Mouse (Mus musculus) kidney, embryonic 15.5 days (tissue): ENCODE measurements around the gene Bace1. TPM values are rescaled to one million over a fixed set of nuclear protein-coding genes. Genes with fewer than 3 reads are reported as not detected.

Experiments used
- ATAC-seq: fragments of 200-750 bp; cut with Nextera tagmentation; replicated peaks from 2 replicates; pipeline ENCODE4 v1.8.0; 2017; ENCODE audit warnings: moderate TSS enrichment; ENCODE audit not compliant: low FRiP score
- H3K27ac ChIP-seq: fragments of 300-500 bp; sonication (generic); 2 replicates; pipeline ENCODE4 v1.5.1; 2015; ENCODE audit warnings: mild to moderate bottlenecking, inconsistent platforms
- H3K27me3 ChIP-seq: fragments of 300-500 bp; sonication (generic); 2 replicates; pipeline ENCODE4 v1.6.1; 2015; ENCODE audit warnings: inconsistent platforms
- H3K36me3 ChIP-seq: fragments of 300-500 bp; sonication (generic); 2 replicates; pipeline ENCODE4 v1.6.1; 2015; ENCODE audit warnings: inconsistent platforms
- H3K4me1 ChIP-seq: fragments of 300-500 bp; sonication (generic); 2 replicates; pipeline ENCODE4 v1.6.1; 2015; ENCODE audit warnings: inconsistent platforms
- H3K4me2 ChIP-seq: fragments of 300-500 bp; sonication (generic); 2 replicates; pipeline ENCODE4 v1.6.1; 2015; ENCODE audit warnings: moderate library complexity, mild to moderate bottlenecking, inconsistent platforms
- H3K4me3 ChIP-seq: fragments of 300-500 bp; sonication (generic); replicated peaks from 2 replicates; pipeline ENCODE4 v1.5.1; 2015; ENCODE audit warnings: mild to moderate bottlenecking, inconsistent platforms
- H3K9ac ChIP-seq: fragments of 300-500 bp; sonication (generic); 2 replicates; pipeline ENCODE4 v1.6.1; 2015; ENCODE audit warnings: mild to moderate bottlenecking, inconsistent platforms
- H3K9me3 ChIP-seq: fragments of 300-500 bp; sonication (generic); replicated peaks from 2 replicates; pipeline ENCODE4 v1.6.1; 2016; ENCODE audit warnings: inconsistent platforms
- WGBS: fragments of 180-500 bp; shearing (Covaris S2); methylation state at CpG from one replicate; pipeline ENCODE4 v1.1.7; 2015; ENCODE audit warnings: mixed read lengths; 5-methylcytosine and 5-hydroxymethylcytosine counted together
- polyA plus RNA-seq: library from polyadenylated mRNA; unstranded; fragments of >200 nt; fragmentation: Nextera tagmentation; extraction: Ambion mirVana; gene quantifications from 2 replicates; pipeline ENCODE4 v1.2.1, GENCODE M21; 2015

Gene Bace1
- polyA plus RNA-seq, 1 experiment from 2014 or later: 33.9 TPM

DNA sequence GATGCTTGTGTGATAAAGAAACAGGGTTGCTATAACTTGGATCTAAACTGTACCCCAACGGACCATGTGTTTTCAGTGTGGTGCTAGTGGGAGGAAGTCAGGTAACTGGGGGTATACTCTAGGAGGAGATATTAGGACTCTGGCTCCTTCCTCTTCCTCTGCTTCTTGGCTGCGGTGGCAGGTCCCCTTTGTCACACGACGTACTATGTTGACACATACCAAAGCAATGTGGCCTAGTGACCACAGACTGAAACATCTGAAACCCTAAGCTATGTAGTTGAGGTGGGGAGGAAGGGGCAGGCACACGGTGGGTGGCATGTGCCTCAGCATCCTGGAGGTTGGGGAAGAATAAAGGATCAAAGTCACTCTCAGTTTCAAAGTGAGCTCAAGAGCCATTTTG, 12.9 kb downstream of the Bace1 start:
- Histone ChIP-seq H3K27ac (peak overlapping the region; percentile 89), H3K9me3 (no peaks in the 10 kb centered on the region), H3K36me3 (peaks cover 26% of the 10 kb centered on the region), H3K4me2 (no peak overlapping the region), H3K9ac (no peak overlapping the region), H3K27me3 (no peaks in the 10 kb centered on the region), H3K4me1 (peaks cover 37% of the 10 kb centered on the region), H3K4me3 (no peak overlapping the region)
- 56% methylated on average over 5 of the region's 5 CpGs for WGBS
- ATAC-seq: no peak

DNA sequence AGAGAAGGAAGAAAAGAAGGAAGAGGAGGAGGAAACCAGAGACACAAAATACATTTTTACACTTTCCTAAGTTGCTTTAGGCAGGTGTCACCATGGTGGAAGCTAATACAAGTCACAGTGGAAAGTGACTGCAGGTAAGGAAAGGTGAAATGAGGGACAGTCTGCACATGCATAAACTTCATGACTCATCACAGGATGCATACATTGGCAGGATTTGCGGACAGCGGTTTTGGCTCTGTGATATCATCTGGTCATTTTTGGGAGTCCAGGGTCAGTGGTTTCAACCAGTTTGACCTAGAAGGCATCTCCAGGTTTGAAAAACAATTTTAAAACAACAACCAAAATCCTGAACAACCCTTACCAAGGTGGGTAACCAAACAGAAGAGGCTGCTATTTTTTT, 13.4 kb downstream of the Bace1 start:
- WGBS: 92% methylated on average over 2 of the region's 2 CpGs
- peaks cover 30% of the 10 kb centered on the region for H3K36me3 ChIP-seq
- no peaks in the 10 kb centered on the region for H3K27me3 ChIP-seq
- ATAC-seq: no peak
- H3K9ac ChIP-seq: no peak overlapping the region
- H3K27ac ChIP-seq: peak overlapping the region; percentile 89; the same call in 1 of the 2 replicates
- H3K4me3 ChIP-seq: no peak overlapping the region
- no peak overlapping the region for H3K4me2 ChIP-seq
- H3K4me1 ChIP-seq: peaks cover 37% of the 10 kb centered on the region
- H3K9me3 ChIP-seq: no peaks in the 10 kb centered on the region

DNA sequence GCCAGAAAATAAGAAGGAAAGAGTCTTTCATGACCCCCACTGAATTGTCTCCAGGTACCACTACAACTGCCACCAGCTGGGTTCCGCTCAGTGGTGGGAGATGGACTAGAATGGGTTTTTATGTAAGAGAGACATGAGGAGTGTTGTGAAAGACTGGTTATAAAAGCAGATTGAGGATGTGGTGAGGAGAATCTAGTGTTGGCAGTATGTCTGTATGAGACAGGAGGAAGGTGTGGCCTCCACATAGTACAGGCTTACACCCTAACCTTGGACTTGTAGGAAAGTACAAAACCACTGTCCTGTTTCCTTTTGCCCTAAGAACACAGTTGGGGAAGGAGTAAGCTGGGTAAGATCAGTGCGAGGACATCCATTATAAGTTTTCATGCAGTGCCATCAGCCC, 15.3 kb downstream of the Bace1 start:
- 94% methylated on average over 2 of the region's 2 CpGs for WGBS

DNA sequence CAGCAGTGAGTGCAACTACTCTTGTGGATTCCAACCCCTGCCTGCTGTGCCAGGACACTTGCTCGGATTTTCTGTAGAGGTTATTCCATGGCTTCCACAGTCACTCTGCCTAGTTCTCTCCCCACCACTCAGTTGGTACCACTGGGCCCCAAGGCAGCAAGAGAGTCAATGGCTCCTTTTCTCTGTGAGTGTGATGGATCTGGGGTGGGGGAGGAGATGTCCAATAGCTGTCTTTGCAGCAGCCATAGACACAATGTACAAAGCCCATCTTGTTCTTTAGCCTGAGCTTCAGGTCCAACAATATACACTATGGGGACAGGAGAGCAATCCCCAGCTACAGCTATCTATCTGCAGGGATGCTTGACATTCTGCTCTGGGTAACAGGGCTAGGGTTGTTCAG, 15.8 kb downstream of the Bace1 start:
- WGBS: 92% methylated on average over 1 of the region's 1 CpGs
- H3K9me3 ChIP-seq: no peaks in the 10 kb centered on the region
- H3K4me3 ChIP-seq: no peak overlapping the region
- H3K27me3 ChIP-seq: no peaks in the 10 kb centered on the region
- no peak overlapping the region for H3K27ac ChIP-seq
- no peak overlapping the region for H3K9ac ChIP-seq
- ATAC-seq: no peak
- no peak overlapping the region for H3K4me2 ChIP-seq
- peaks cover 54% of the 10 kb centered on the region for H3K36me3 ChIP-seq
- peaks cover 24% of the 10 kb centered on the region for H3K4me1 ChIP-seq

More for the DNA sequence above, 15.3 kb downstream of the Bace1 start:
- Histone ChIP-seq H3K4me1 (peaks cover 28% of the 10 kb centered on the region), H3K9ac (no peak overlapping the region), H3K4me2 (no peak overlapping the region), H3K36me3 (peaks cover 49% of the 10 kb centered on the region), H3K27me3 (no peaks in the 10 kb centered on the region), H3K4me3 (no peak overlapping the region), H3K9me3 (no peaks in the 10 kb centered on the region), H3K27ac (no peak overlapping the region)
- ATAC-seq: no peak

DNA sequence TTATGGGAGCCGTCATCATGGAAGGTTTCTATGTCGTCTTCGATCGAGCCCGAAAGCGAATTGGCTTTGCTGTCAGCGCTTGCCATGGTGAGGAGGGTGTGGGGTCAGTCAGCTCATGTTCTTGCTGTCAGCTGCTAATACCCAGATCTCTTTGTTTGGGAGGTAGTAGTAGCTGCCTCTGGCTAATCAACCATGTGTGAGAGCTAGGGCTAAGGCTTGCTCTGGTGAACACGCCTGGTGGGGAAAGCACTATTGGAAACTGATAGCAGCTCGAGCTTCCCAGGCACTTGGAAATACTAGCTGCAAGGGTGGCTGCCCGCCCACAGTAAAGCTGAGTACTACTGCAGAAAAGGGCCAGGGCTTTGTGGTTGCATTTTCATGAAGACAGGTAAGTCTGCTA, 21.0 kb downstream of the Bace1 start:
- Histone ChIP-seq H3K36me3 (peaks cover 96% of the 10 kb centered on the region), H3K4me3 (no peak overlapping the region), H3K27me3 (no peaks in the 10 kb centered on the region), H3K9ac (no peak overlapping the region), H3K9me3 (no peaks in the 10 kb centered on the region), H3K27ac (0 out of 2 replicates have a peak overlapping the region, but pooled peaks have one; percentile 37), H3K4me2 (no peak overlapping the region), H3K4me1 (no peaks in the 10 kb centered on the region)
- WGBS: 76% methylated on average over 10 of the region's 10 CpGs
- ATAC-seq: peak; percentile 52; the same call in 1 of the 2 replicates

DNA sequence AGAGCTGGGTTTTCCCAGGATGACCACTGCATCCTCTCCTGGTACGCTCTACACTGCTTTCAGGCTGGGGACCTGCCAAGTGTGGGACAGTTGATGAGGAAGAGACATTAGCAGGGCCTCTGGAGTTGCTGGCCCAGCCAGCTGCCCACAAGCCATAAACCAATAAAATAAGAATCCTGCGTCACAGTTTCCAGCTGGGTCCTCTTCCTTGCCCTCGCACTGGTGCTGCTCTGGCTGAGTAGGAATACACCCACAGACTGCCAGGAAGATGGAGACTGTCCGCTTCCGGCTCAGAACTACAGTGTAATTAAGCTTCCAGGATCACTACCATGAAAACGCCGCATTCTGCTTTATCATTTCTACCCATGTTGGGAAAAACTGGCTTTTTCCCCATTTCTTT, 23.4 kb downstream of the Bace1 start:
- Histone ChIP-seq H3K4me3 (no peak overlapping the region), H3K27me3 (no peaks in the 10 kb centered on the region), H3K4me2 (no peak overlapping the region), H3K9me3 (no peaks in the 10 kb centered on the region), H3K27ac (no peak overlapping the region), H3K9ac (no peak overlapping the region), H3K36me3 (peaks cover 97% of the 10 kb centered on the region), H3K4me1 (no peaks in the 10 kb centered on the region)
- ATAC-seq: no peak
- WGBS: 69% methylated on average over 7 of the region's 7 CpGs

DNA sequence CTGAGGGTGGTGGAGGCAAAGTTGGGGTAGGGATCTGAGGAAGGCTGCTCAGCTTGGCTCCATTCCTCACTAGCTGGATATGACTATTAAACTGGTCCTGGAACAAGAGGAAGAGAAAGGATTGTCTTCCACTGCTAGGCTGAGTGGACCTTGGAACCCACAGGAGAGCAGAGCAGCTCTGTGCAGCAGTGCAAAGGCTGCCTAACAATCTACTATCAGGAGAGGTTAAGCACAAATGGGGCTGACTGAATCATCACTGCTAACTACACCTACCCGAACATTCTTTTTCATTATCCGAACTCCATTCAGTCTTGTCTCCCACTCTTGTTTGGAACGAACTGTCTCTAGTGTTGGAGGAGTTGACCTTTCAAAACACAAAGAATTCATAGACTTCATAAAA, 30.8 kb downstream of the Bace1 start:
- H3K4me1 ChIP-seq: no peaks in the 10 kb centered on the region
- no peaks in the 10 kb centered on the region for H3K27me3 ChIP-seq
- H3K27ac ChIP-seq: no peak overlapping the region
- H3K36me3 ChIP-seq: peaks cover 95% of the 10 kb centered on the region
- H3K4me3 ChIP-seq: no peak overlapping the region
- H3K9me3 ChIP-seq: no peaks in the 10 kb centered on the region
- no peak overlapping the region for H3K4me2 ChIP-seq
- no peak for ATAC-seq
- WGBS: 92% methylated on average over 3 of the region's 3 CpGs
- H3K9ac ChIP-seq: no peak overlapping the region

DNA sequence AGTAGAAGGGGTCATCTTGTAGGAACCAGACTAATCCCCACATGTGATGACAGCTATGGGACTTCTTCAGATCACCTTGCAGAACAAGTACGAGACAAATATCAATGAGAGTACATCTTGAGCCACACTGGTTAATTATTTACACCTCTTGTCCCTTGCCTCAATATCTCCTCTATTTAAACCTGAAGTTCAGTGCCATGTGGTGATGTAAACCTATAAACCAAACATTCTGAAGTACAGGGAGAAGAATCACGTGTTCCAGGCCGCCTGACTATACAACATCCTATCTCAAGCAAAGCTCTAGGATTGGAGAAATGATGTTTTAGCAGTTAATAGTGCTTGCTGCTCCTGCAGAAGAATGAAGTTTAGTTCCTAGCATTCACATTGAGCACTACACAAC, 31.9 kb downstream of the Bace1 start:
- Histone ChIP-seq H3K9ac (no peak overlapping the region), H3K27ac (no peak overlapping the region), H3K4me1 (no peaks in the 10 kb centered on the region), H3K4me2 (no peak overlapping the region), H3K36me3 (peaks cover 92% of the 10 kb centered on the region), H3K4me3 (no peak overlapping the region), H3K9me3 (no peaks in the 10 kb centered on the region), H3K27me3 (no peaks in the 10 kb centered on the region)
- WGBS: 95% methylated on average over 3 of the region's 3 CpGs
- ATAC-seq: no peak

DNA sequence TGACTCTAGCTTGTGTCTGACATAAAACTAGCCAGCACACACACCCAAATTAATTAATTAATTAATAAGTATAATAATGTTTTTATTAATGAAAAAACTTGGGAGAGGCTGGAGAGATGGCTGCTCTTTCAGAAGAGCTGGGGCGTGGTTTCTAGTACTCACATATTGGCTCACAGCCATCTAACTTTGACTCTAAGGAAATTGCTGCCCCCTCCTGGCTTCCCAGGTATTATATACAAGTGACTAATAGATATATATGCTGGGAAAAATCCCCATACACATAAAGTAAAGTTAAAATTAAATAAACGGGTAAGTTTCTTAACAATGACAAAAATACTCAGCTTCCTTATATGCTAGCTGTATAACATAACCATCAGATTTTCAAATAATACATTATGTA, 39.5 kb downstream of the Bace1 start:
- no peaks in the 10 kb centered on the region for H3K27me3 ChIP-seq
- no peaks in the 10 kb centered on the region for H3K4me1 ChIP-seq
- 75% methylated on average over 2 of the region's 2 CpGs for WGBS
- no peak overlapping the region for H3K4me2 ChIP-seq
- no peak overlapping the region for H3K4me3 ChIP-seq
- ATAC-seq: no peak
- no peak overlapping the region for H3K9ac ChIP-seq
- no peak overlapping the region for H3K27ac ChIP-seq
- H3K36me3 ChIP-seq: peaks cover 79% of the 10 kb centered on the region
- H3K9me3 ChIP-seq: no peaks in the 10 kb centered on the region

DNA sequence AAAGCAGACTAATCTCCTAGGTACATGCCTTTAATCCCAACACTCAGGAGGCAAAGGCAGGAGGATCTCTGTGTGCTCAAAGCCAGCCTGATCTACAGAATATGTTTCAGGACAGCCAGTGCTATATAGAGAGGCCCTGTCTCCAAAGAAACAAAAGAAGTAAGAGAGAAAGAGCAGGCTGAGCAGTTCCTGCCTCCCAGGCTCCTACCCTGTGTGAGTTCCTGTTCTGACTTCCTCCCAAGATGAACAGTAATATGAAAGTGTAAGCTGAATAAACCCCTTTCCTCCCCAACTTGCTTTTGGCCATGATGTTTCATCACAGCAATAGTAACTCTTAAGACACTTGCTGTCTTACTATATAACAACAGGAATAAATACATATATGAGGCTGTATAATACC, 55.3 kb downstream of the Bace1 start:
- no peak overlapping the region for H3K27ac ChIP-seq
- H3K36me3 ChIP-seq: peaks cover 96% of the 10 kb centered on the region
- ATAC-seq: no peak
- H3K9me3 ChIP-seq: no peaks in the 10 kb centered on the region
- H3K9ac ChIP-seq: no peak overlapping the region
- no peak overlapping the region for H3K4me3 ChIP-seq
- H3K4me1 ChIP-seq: no peaks in the 10 kb centered on the region
- no peak overlapping the region for H3K4me2 ChIP-seq
- no peaks in the 10 kb centered on the region for H3K27me3 ChIP-seq

DNA sequence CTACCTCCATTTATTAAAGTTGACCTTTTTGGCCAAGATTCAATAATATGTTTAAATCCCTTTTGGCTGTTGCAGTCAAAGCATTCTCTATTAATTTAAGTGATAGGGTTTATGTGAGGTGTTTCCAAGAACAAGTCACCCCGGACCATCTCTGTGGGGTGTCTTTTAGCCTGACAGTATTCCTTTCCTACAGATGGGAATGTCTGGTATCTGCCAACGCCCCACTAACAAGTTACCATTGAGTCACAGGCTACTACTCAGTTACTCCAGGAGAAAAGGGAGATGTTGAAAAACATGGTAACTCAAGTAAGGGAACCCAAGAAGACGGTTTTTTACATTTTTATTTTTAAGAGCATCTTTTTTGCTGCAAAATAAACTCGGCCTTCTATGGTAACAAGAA, 66.8 kb downstream of the Bace1 start:
- H3K27me3 ChIP-seq: no peaks in the 10 kb centered on the region
- H3K27ac ChIP-seq: 0 out of 2 replicates have a peak overlapping the region, but pooled peaks have one; percentile 98
- H3K9me3 ChIP-seq: no peaks in the 10 kb centered on the region
- no peak for ATAC-seq
- WGBS: 52% methylated on average over 4 of the region's 4 CpGs
- H3K4me1 ChIP-seq: peaks cover 22% of the 10 kb centered on the region
- H3K36me3 ChIP-seq: peaks cover 47% of the 10 kb centered on the region
- peak overlapping the region; percentile 88 for H3K4me2 ChIP-seq
- H3K4me3 ChIP-seq: peak overlapping the region; percentile 86
- H3K9ac ChIP-seq: peak overlapping the region; percentile 94

DNA sequence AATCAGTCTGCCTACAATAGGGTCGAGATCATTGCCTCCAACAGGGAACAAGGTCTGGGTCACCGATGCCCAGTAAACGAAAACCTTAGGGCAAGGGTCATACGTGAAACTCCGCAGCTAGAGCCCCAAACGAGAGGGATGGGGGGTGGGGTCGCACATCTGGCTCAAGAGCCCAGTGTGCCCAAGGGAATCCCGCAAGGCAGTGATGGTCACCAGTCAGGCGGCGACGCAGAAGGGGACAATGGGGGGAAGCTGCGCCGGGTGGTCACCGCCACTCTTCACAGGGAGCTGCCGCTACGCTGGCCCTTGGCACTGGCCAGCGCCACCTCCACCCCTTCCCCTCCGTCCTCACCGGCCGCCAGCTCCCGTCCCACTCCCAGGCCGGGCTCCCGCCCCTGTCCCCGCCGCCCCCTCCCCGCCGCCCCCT, 67.4 kb downstream of the Bace1 start:
- H3K4me3 ChIP-seq: peak overlapping the region; percentile 86
- peak; percentile 69 for ATAC-seq
- H3K27ac ChIP-seq: peak overlapping the region; percentile 98
- H3K27me3 ChIP-seq: no peaks in the 10 kb centered on the region
- H3K4me2 ChIP-seq: peak overlapping the region; percentile 88
- WGBS: 0% methylated on average over 19 of the region's 27 CpGs
- peak overlapping the region; percentile 94 for H3K9ac ChIP-seq
- peaks cover 49% of the 10 kb centered on the region for H3K36me3 ChIP-seq
- H3K9me3 ChIP-seq: no peaks in the 10 kb centered on the region
- peaks cover 22% of the 10 kb centered on the region for H3K4me1 ChIP-seq

DNA sequence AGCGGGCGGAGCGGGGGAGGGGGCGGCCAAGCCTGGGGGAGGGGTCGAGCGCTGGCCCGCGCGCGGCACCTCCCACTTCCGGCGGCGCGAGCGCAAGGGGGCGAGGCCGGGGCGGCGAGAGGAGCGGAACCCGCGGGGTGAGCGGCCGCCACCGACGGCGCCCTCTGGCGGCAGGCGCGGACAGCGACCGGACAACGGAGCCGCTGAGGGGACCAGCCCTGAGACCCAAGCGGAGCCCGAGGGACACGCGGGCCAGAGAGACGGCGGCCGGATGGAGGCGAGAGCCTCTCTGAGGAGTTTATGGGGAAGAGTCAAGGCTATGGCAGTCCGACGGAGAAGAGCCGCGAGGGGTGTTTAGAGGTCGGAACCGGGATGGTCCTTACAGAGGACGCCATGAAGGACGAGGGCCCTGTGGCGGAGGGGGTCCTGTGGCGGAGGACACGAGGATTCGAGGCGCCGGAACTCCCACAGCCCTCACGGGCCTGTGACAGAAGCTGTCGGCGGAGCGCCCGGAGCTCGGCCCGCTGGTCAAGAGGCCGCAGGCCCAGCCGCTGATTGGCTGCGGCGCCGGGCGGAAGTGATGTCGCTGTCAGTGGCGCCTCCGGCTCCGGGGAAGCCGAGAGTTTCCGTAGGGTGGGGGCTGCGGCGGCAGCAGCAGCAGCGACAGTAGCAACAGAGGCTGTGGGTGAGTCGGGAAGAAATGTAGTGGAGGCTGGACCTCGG, 68.1 kb downstream of the Bace1 start, which contains the start of the genes Pcsk7 and Rnf214:
TSS of gene Pcsk7 (plus strand) at position 143 of the 723 bp plus-strand sequence.
TSS of gene Rnf214 (minus strand) at position 557 of the 723 bp plus-strand sequence.
- H3K4me2 ChIP-seq: peak within 1 kb of the TSS; percentile 88
- peak within 1 kb of the TSS; percentile 98 for H3K27ac ChIP-seq
- ATAC-seq: peak; percentile 93
- H3K4me3 ChIP-seq: peak within 1 kb of the TSS; percentile 86
- H3K9me3 ChIP-seq: no peaks in the 10 kb centered on the region
- WGBS: under 1% methylated on average over 78 of the region's 80 CpGs
- peak within 1 kb of the TSS; percentile 94 for H3K9ac ChIP-seq
- H3K27me3 ChIP-seq: no peaks in the 10 kb centered on the region
- peaks cover 50% of the 10 kb centered on the region for H3K36me3 ChIP-seq
- peaks cover 22% of the 10 kb centered on the region for H3K4me1 ChIP-seq
